Mouse (Mus musculus): ENCODE data around the gene Meaf6. TPM values are rescaled to one million over a fixed set of nuclear protein-coding genes. Genes with fewer than 3 reads are reported as not detected.
A peak's percentile ranks its signal among the peaks of the same experiment; 100 is the strongest.

Gene Meaf6
- polyA plus RNA-seq, 2 experiments: 13.5 to 23.0 TPM

GRCm38 (mm10) chr4:125127305-125128084, 42.6 kb downstream of the Meaf6 start, which contains the start of gene Zc3h12a:
TSS of gene Zc3h12a (minus strand) at chr4:125127840.
- Histone ChIP-seq H3K4me1 (replicated peaks; ENCODE audit: control insufficient read depth in 2 of 2, insufficient read depth in 2 of 2, low read length in 1 of 2) (peaks cover 8 to 30% of the 10 kb centered on the region in 2 experiments), H3K36me3 (replicated peaks; ENCODE audit: control insufficient read depth, insufficient read depth, low read depth) (no peaks in the 10 kb centered on the region), H3K4me2 (ENCODE audit: low read depth) (peak within 1 kb of the TSS; percentile 99), H3K9ac (replicated peaks) (peak within 1 kb of the TSS; percentile 57), H3K4me3 (ENCODE audit: insufficient read depth in 1 of 2, low read depth in 2 of 2, low read length in 2 of 2) (peak within 1 kb of the TSS; percentile 64 to 72), H3K27ac (no peak within 1 kb of the TSS), H3K27me3 (ENCODE audit: control insufficient read depth, insufficient read depth, low read length) (no peaks in the 10 kb centered on the region), H3K9me3 (ENCODE audit: control insufficient read depth, low read length) (no peaks in the 10 kb centered on the region)
- no peak for TF ChIP-seq CTCF (IDR thresholded peaks at IDR 0.05; ENCODE audit: low read depth)
- TF ChIP-seq EP300 (IDR thresholded peaks at IDR 0.05; ENCODE audit: low read depth): no peak
- ATAC-seq (ENCODE audit: insufficient read depth) (peak; percentile 85), DNase-seq (ENCODE audit: low read depth in 3 of 3, low spot score in 3 of 3) (peak; percentile 72 to 80 (median 74))
- under 1% methylated on average over 62 of the region's 62 CpGs for WGBS (ENCODE audit: insufficient replicate concordance)

DNA sequence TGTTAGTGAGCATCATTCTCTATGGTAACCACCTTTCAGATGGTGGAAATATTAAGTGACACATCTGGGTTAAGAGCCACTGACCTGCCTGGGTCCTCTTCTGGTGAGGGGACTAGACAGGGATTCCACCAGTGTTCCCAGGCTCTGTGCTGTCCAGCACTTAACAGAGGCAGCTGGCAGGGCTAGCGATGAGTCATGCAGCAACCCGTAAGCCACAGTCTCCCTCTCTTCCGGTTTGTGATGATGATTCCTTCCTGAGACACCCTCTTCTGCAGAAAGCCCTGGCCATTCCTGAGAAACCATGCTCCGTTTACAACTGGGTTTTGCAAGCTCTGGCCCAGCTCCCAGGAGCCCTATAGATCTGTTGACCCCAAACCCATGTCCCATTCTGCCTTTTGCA, 46.6 kb downstream of the Meaf6 start:
- H3K9me3 ChIP-seq (ENCODE audit: control insufficient read depth, low read length): no peaks in the 10 kb centered on the region
- H3K9ac ChIP-seq (replicated peaks): no peak overlapping the region
- H3K4me2 ChIP-seq (ENCODE audit: low read depth): no peak overlapping the region
- no peaks in the 10 kb centered on the region for H3K27me3 ChIP-seq (ENCODE audit: control insufficient read depth, insufficient read depth, low read length)
- no peak overlapping the region for H3K27ac ChIP-seq
- no peaks in the 10 kb centered on the region for H3K36me3 ChIP-seq (replicated peaks; ENCODE audit: control insufficient read depth, insufficient read depth, low read depth)
- TF ChIP-seq CTCF (IDR thresholded peaks at IDR 0.05; ENCODE audit: low read depth) (no peak), EP300 (IDR thresholded peaks at IDR 0.05; ENCODE audit: low read depth) (no peak)
- no peak for ATAC-seq (ENCODE audit: insufficient read depth)
- peaks cover 8 to 13% of the 10 kb centered on the region in 2 experiments for H3K4me1 ChIP-seq (replicated peaks; ENCODE audit: control insufficient read depth in 2 of 2, insufficient read depth in 2 of 2, low read length in 1 of 2)
- DNase-seq (ENCODE audit: low read depth in 3 of 3, low spot score in 3 of 3): no peak
- H3K4me3 ChIP-seq (ENCODE audit: insufficient read depth in 1 of 2, low read depth in 2 of 2, low read length in 2 of 2): no peak overlapping the region
- WGBS (ENCODE audit: insufficient replicate concordance): 23% methylated on average over 4 of the region's 4 CpGs

GRCm38 (mm10) chr4:125132394-125132793, 47.5 kb downstream of the Meaf6 start:
- WGBS (ENCODE audit: insufficient replicate concordance): 14% methylated on average over 5 of the region's 5 CpGs
- DNase-seq (ENCODE audit: low read depth in 3 of 3, low spot score in 3 of 3): peak in 1 of 3 experiments; percentile 46

GRCm38 (mm10) chr4:125134192-125134591, 49.3 kb downstream of the Meaf6 start:
- Histone ChIP-seq H3K36me3 (replicated peaks; ENCODE audit: control insufficient read depth, insufficient read depth, low read depth) (no peaks in the 10 kb centered on the region), H3K9ac (replicated peaks) (no peak overlapping the region), H3K27me3 (ENCODE audit: control insufficient read depth, insufficient read depth, low read length) (no peaks in the 10 kb centered on the region), H3K4me2 (ENCODE audit: low read depth) (no peak overlapping the region), H3K9me3 (ENCODE audit: control insufficient read depth, low read length) (no peaks in the 10 kb centered on the region), H3K27ac (no peak overlapping the region), H3K4me3 (ENCODE audit: insufficient read depth in 1 of 2, low read depth in 2 of 2, low read length in 2 of 2) (no peak overlapping the region), H3K4me1 (replicated peaks; ENCODE audit: control insufficient read depth in 2 of 2, insufficient read depth in 2 of 2, low read length in 1 of 2) (peaks cover 0 to 3% of the 10 kb centered on the region in 2 experiments; a peak in 1 of 4 replicates)
- DNase-seq (ENCODE audit: low read depth in 3 of 3, low spot score in 3 of 3): no peak
- TF ChIP-seq CTCF (IDR thresholded peaks at IDR 0.05; ENCODE audit: low read depth) (no peak), EP300 (IDR thresholded peaks at IDR 0.05; ENCODE audit: low read depth) (no peak)
- ATAC-seq (ENCODE audit: insufficient read depth): no peak
- 58% methylated on average over 4 of the region's 4 CpGs for WGBS (ENCODE audit: insufficient replicate concordance)

More at GRCm38 (mm10) chr4:125132394-125132793, 47.5 kb downstream of the Meaf6 start:
- Histone ChIP-seq H3K9ac (replicated peaks) (no peak overlapping the region), H3K4me1 (replicated peaks; ENCODE audit: control insufficient read depth in 2 of 2, insufficient read depth in 2 of 2, low read length in 1 of 2) (peaks cover 3 to 9% of the 10 kb centered on the region in 2 experiments), H3K9me3 (ENCODE audit: control insufficient read depth, low read length) (no peaks in the 10 kb centered on the region), H3K4me2 (ENCODE audit: low read depth) (no peak overlapping the region), H3K36me3 (replicated peaks; ENCODE audit: control insufficient read depth, insufficient read depth, low read depth) (no peaks in the 10 kb centered on the region), H3K27me3 (ENCODE audit: control insufficient read depth, insufficient read depth, low read length) (no peaks in the 10 kb centered on the region), H3K27ac (no peak overlapping the region), H3K4me3 (ENCODE audit: insufficient read depth in 1 of 2, low read depth in 2 of 2, low read length in 2 of 2) (no peak overlapping the region)
- no peak for TF ChIP-seq EP300 (IDR thresholded peaks at IDR 0.05; ENCODE audit: low read depth)
- TF ChIP-seq CTCF (IDR thresholded peaks at IDR 0.05; ENCODE audit: low read depth): peak; percentile 85
- ATAC-seq (ENCODE audit: insufficient read depth): no peak

GRCm38 (mm10) chr4:125134631-125135030, 49.7 kb downstream of the Meaf6 start:
- Histone ChIP-seq H3K4me2 (ENCODE audit: low read depth) (no peak overlapping the region), H3K36me3 (replicated peaks; ENCODE audit: control insufficient read depth, insufficient read depth, low read depth) (no peaks in the 10 kb centered on the region), H3K9me3 (ENCODE audit: control insufficient read depth, low read length) (no peaks in the 10 kb centered on the region), H3K9ac (replicated peaks) (no peak overlapping the region), H3K4me1 (replicated peaks; ENCODE audit: control insufficient read depth in 2 of 2, insufficient read depth in 2 of 2, low read length in 1 of 2) (peaks cover 0 to 3% of the 10 kb centered on the region in 2 experiments; a peak in 1 of 4 replicates), H3K27ac (no peak overlapping the region), H3K4me3 (ENCODE audit: insufficient read depth in 1 of 2, low read depth in 2 of 2, low read length in 2 of 2) (no peak overlapping the region), H3K27me3 (ENCODE audit: control insufficient read depth, insufficient read depth, low read length) (no peaks in the 10 kb centered on the region)
- TF ChIP-seq CTCF (IDR thresholded peaks at IDR 0.05; ENCODE audit: low read depth): no peak
- no peak for TF ChIP-seq EP300 (IDR thresholded peaks at IDR 0.05; ENCODE audit: low read depth)
- WGBS (ENCODE audit: insufficient replicate concordance): 49% methylated on average over 5 of the region's 5 CpGs
- ATAC-seq (ENCODE audit: insufficient read depth): no peak
- no peak for DNase-seq (ENCODE audit: low read depth in 3 of 3, low spot score in 3 of 3)

All from liver, embryonic 14.5 days (tissue).